Mouse (Mus musculus): ENCODE data around the gene Gm9780.
"Not testable (repeated sequence)": the region's sequence is repeated elsewhere in the genome, so short reads cannot be mapped to it uniquely, and the experiment has no call there.

Gm9780 gene

GRCm38 (mm10) chr14:26042611-26043010 lies at the start of gene Gm9780:
Gm9780 (minus strand) TSS chr14:26042711.
- DNase-seq: not testable (repeated sequence)

- DNase-seq: not testable (repeated sequence)
Observed at GRCm38 (mm10) chr14:26081997-26082396, 39.5 kb upstream of the Gm9780 start, which contains the start of gene Cphx3. Cphx3 (plus strand) TSS chr14:26082297.

- not testable (repeated sequence) for DNase-seq
Observed at GRCm38 (mm10) chr14:26081216-26081615, 38.7 kb upstream of the Gm9780 start, which contains the start of gene Cphx2. Cphx2 (plus strand) TSS chr14:26081516.

- not testable (repeated sequence) for DNase-seq
Observed at GRCm38 (mm10) chr14:26076620-26077390, 34.3 kb upstream of the Gm9780 start.

- DNase-seq: not testable (repeated sequence)
Observed at GRCm38 (mm10) chr14:26067325-26067633, 24.8 kb upstream of the Gm9780 start, which contains the start of gene Tmem254c. Tmem254c (minus strand) TSS chr14:26067355.

GRCm38 (mm10) chr14:26066574-26067324 lies 24.2 kb upstream of the Gm9780 start:
- not testable (repeated sequence) for DNase-seq

GRCm38 (mm10) chr14:26059362-26059761 lies 16.9 kb upstream of the Gm9780 start:
- DNase-seq: not testable (repeated sequence)

- DNase-seq: not testable (repeated sequence)
Observed at GRCm38 (mm10) chr14:26058184-26058583, 15.7 kb upstream of the Gm9780 start.

- DNase-seq: not testable (repeated sequence)
Observed at GRCm38 (mm10) chr14:26048767-26049166, 6.3 kb upstream of the Gm9780 start.

- DNase-seq: not testable (repeated sequence)
Observed at GRCm38 (mm10) chr14:26047026-26047425, 4.5 kb upstream of the Gm9780 start.

GRCm38 (mm10) chr14:26045007-26045406 lies 2.5 kb upstream of the Gm9780 start:
- DNase-seq: not testable (repeated sequence)

GRCm38 (mm10) chr14:26035439-26035838 lies 7.1 kb downstream of the Gm9780 start:
- DNase-seq: not testable (repeated sequence)

- DNase-seq: not testable (repeated sequence)
Observed at GRCm38 (mm10) chr14:26034364-26034763, 8.1 kb downstream of the Gm9780 start.

- not testable (repeated sequence) for DNase-seq
Observed at GRCm38 (mm10) chr14:26025653-26026052, 16.9 kb downstream of the Gm9780 start.

GRCm38 (mm10) chr14:26022831-26023230 lies 19.7 kb downstream of the Gm9780 start:
- not testable (repeated sequence) for DNase-seq

GRCm38 (mm10) chr14:26021555-26021954 lies 21.0 kb downstream of the Gm9780 start:
- DNase-seq: not testable (repeated sequence)

GRCm38 (mm10) chr14:26016414-26016813 lies 26.1 kb downstream of the Gm9780 start:
- not testable (repeated sequence) for DNase-seq

- not testable (repeated sequence) for DNase-seq
Observed at GRCm38 (mm10) chr14:26007462-26007861, 35.0 kb downstream of the Gm9780 start.

GRCm38 (mm10) chr14:25981880-25982279 lies 60.6 kb downstream of the Gm9780 start:
- DNase-seq: not testable (repeated sequence)

- not testable (repeated sequence) for DNase-seq
Observed at GRCm38 (mm10) chr14:25979242-25979941, 63.1 kb downstream of the Gm9780 start.

GRCm38 (mm10) chr14:25978371-25979241 lies 63.9 kb downstream of the Gm9780 start, which contains the start of gene Duxbl1:
Duxbl1 (plus strand) TSS chr14:25978577.
- DNase-seq: not testable (repeated sequence)
